Mouse (Mus musculus): ENCODE measurements around the gene Rac2.

Rac2 gene

GRCm38 (mm10) chr15:78588900-78589299, 16.3 kb upstream of the Rac2 start:
- DNase-seq (ENCODE audit: low spot score in 2 of 2) = peak; percentile 87 to 88

- DNase-seq (ENCODE audit: low spot score in 2 of 2) = no peak
Measured at GRCm38 (mm10) chr15:78588049-78588448, 15.5 kb upstream of the Rac2 start.

GRCm38 (mm10) chr15:78587050-78587994, 14.7 kb upstream of the Rac2 start:
- DNase-seq (ENCODE audit: low spot score in 2 of 2) = peak; percentile 77 to 81

- no peak for DNase-seq (ENCODE audit: low spot score in 2 of 2)
Measured at GRCm38 (mm10) chr15:78585404-78585803, 12.8 kb upstream of the Rac2 start.

- DNase-seq (ENCODE audit: low spot score in 2 of 2) = no peak
Measured at GRCm38 (mm10) chr15:78583352-78583751, 10.8 kb upstream of the Rac2 start.

- no peak for DNase-seq (ENCODE audit: low spot score in 2 of 2)
Measured at GRCm38 (mm10) chr15:78576284-78576810, 3.8 kb upstream of the Rac2 start.

GRCm38 (mm10) chr15:78572270-78572600, 348 bp downstream of the Rac2 start:
- DNase-seq (ENCODE audit: low spot score in 2 of 2) = no peak

- peak; percentile 93 for DNase-seq (ENCODE audit: low spot score in 2 of 2)
Measured at GRCm38 (mm10) chr15:78571554-78572269, 871 bp downstream of the Rac2 start.

- DNase-seq (ENCODE audit: low spot score in 2 of 2) = no peak
Measured at GRCm38 (mm10) chr15:78570170-78570569, 2.4 kb downstream of the Rac2 start.

- DNase-seq (ENCODE audit: low spot score in 2 of 2) = no peak
Measured at GRCm38 (mm10) chr15:78567608-78568120, 4.9 kb downstream of the Rac2 start.

- no peak for DNase-seq (ENCODE audit: low spot score in 2 of 2)
Measured at GRCm38 (mm10) chr15:78564764-78565435, 7.7 kb downstream of the Rac2 start.

- peak; percentile 90 to 91 for DNase-seq (ENCODE audit: low spot score in 2 of 2)
Measured at GRCm38 (mm10) chr15:78563937-78564336, 8.6 kb downstream of the Rac2 start.

GRCm38 (mm10) chr15:78563344-78563743, 9.2 kb downstream of the Rac2 start:
- DNase-seq (ENCODE audit: low spot score in 2 of 2) = no peak

GRCm38 (mm10) chr15:78559141-78559979, 13.2 kb downstream of the Rac2 start:
- no peak for DNase-seq (ENCODE audit: low spot score in 2 of 2)

- no peak for DNase-seq (ENCODE audit: low spot score in 2 of 2)
Measured at GRCm38 (mm10) chr15:78557693-78558535, 14.7 kb downstream of the Rac2 start.

- no peak for DNase-seq (ENCODE audit: low spot score in 2 of 2)
Measured at GRCm38 (mm10) chr15:78554545-78555313, 17.9 kb downstream of the Rac2 start.

- DNase-seq (ENCODE audit: low spot score in 2 of 2) = no peak
Measured at GRCm38 (mm10) chr15:78549189-78549734, 23.3 kb downstream of the Rac2 start.

GRCm38 (mm10) chr15:78548711-78549110, 23.9 kb downstream of the Rac2 start:
- no peak for DNase-seq (ENCODE audit: low spot score in 2 of 2)

GRCm38 (mm10) chr15:78548336-78548665, 24.3 kb downstream of the Rac2 start:
- DNase-seq (ENCODE audit: low spot score in 2 of 2) = no peak

Data from spleen, postnatal 36 days (tissue).